Mouse (Mus musculus) C2C12 (cell line): ENCODE results near the gene Tlk1.

Source experiments
- CEBPB ChIP-seq: IDR thresholded peaks from one replicate; pipeline ENCODE4 v1.6.1; 2011; ENCODE audit warnings: low read depth, mild to moderate bottlenecking, control low read depth, moderate library complexity
- CTCF ChIP-seq: IDR thresholded peaks from one replicate; pipeline ENCODE4 v1.5.1; 2011; ENCODE audit not compliant: control insufficient read depth, insufficient read depth, insufficient read length
- MAX ChIP-seq: IDR thresholded peaks from one replicate; pipeline ENCODE4 v1.6.1; 2011; ENCODE audit warnings: mild to moderate bottlenecking, control low read depth
- MYOD1 ChIP-seq: IDR thresholded peaks from one replicate; pipeline ENCODE4 v1.6.1; 2011; ENCODE audit warnings: low read depth; ENCODE audit not compliant: control insufficient read depth, insufficient read length
- MYOG ChIP-seq: IDR thresholded peaks from one replicate; pipeline ENCODE4 v1.6.1; 2011; ENCODE audit not compliant: control insufficient read depth, insufficient read length; ENCODE audit errors: extremely low read depth
- USF1 ChIP-seq: IDR thresholded peaks from one replicate; pipeline ENCODE4 v1.6.1; 2011; ENCODE audit warnings: low read depth, mild to moderate bottlenecking, control low read depth, moderate library complexity

DNA sequence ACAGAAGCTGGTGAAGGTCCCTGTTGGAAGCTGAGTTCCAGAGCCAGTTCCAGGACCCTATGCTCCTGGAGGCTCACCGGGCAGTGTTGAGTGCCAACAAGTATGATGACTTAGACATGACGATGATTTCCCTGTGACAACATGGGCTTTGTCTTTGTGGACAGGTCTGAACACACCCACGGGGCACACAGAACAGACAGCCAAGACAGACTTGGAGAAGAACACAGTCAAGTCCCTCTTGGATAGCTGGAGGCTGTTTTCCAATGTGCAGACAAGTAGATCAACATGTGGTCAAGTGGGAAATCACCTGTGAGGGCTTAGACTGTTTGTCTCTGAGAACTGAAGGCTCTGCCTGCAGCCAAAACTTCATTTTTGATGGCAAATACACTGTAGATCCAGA, 31.4 kb upstream of the Tlk1 start:
- TF ChIP-seq CTCF, result no peak
- TF ChIP-seq MAX, result no peak
- no peak for TF ChIP-seq USF1
- no peak for TF ChIP-seq MYOG
- no peak for TF ChIP-seq CEBPB
- no peak for TF ChIP-seq MYOD1
